Mouse (Mus musculus): ENCODE data around the gene Camsap2.

DNA sequence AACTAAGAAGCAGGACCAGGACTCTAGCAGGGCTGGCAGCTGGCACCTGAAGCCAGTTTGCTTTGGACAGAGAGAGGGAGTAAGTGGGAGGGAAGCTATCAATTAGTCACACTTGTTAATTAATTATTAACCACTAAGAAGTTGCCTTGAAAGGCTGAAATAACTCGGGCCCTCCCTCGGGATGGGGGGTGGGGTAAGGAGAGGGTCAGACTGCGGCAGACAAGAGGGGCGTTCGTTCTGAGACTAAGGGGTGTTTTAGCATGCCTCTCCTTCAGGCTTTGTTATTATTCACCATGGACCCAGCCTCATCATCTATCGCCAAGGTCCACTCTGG lies 116.9 kb downstream of the Camsap2 start:
- TF ChIP-seq CTCF (IDR thresholded peaks at IDR 0.05; ENCODE audit: low read depth) (no peak), EP300 (IDR thresholded peaks at IDR 0.05; ENCODE audit: low read depth) (no peak)

All from liver, embryonic 14.5 days (tissue).